Mouse (Mus musculus) testis, adult 2 months (tissue): ENCODE data around the gene Cmbl. TPM values are rescaled to one million over a fixed set of nuclear protein-coding genes. Genes with fewer than 3 reads are reported as not detected.
A peak's percentile ranks its signal among the peaks of the same experiment; 100 is the strongest.

Source experiments
- H3K27ac ChIP-seq: fragments of 200-500 bp; 2 replicates; pipeline ENCODE4 v1.5.1; 2012; ENCODE audit warnings: low read depth, low read length; ENCODE audit not compliant: control insufficient read depth, insufficient read depth
- H3K27me3 ChIP-seq: fragments of 200-500 bp; 2 replicates; pipeline ENCODE4 v1.6.1; 2012; ENCODE audit warnings: mild to moderate bottlenecking, low read length, moderate library complexity; ENCODE audit not compliant: control insufficient read depth, insufficient read depth
- H3K36me3 ChIP-seq: fragments of 200-500 bp; 2 replicates; pipeline ENCODE4 v1.6.1; 2012; ENCODE audit warnings: mild to moderate bottlenecking, low read length; ENCODE audit not compliant: control insufficient read depth, insufficient read depth
- H3K4me1 ChIP-seq: fragments of 200-500 bp; 2 replicates; pipeline ENCODE4 v1.6.1; 2012; ENCODE audit warnings: low read length; ENCODE audit not compliant: control insufficient read depth, insufficient read depth
- H3K4me3 ChIP-seq: fragments of 200-500 bp; 2 replicates; pipeline ENCODE4 v1.5.1; 2012; ENCODE audit warnings: low read depth, mild to moderate bottlenecking, low read length, moderate library complexity, mixed read lengths; ENCODE audit not compliant: control insufficient read depth
- CTCF ChIP-seq: fragments of 200-500 bp; IDR thresholded peaks from 2 replicates; pipeline ENCODE4 v1.5.1; 2012; ENCODE audit warnings: low read depth, mild to moderate bottlenecking, inconsistent platforms, low read length, moderate library complexity; ENCODE audit not compliant: control insufficient read depth, insufficient read depth, insufficient replicate concordance
- POLR2A ChIP-seq: fragments of 200-500 bp; IDR thresholded peaks from 2 replicates; pipeline ENCODE4 v1.6.1; 2012; ENCODE audit warnings: low read depth, mild to moderate bottlenecking, inconsistent platforms, low read length, moderate library complexity; ENCODE audit not compliant: control insufficient read depth
- polyA plus RNA-seq: library from polyadenylated mRNA; depleted of rRNA; stranded (reverse); fragments of >200 nt; gene quantifications from 2 replicates; pipeline ENCODE4 v1.2.3, GENCODE M21; 2012

Gene Cmbl
- polyA plus RNA-seq, 1 experiment = 12.8 TPM

DNA sequence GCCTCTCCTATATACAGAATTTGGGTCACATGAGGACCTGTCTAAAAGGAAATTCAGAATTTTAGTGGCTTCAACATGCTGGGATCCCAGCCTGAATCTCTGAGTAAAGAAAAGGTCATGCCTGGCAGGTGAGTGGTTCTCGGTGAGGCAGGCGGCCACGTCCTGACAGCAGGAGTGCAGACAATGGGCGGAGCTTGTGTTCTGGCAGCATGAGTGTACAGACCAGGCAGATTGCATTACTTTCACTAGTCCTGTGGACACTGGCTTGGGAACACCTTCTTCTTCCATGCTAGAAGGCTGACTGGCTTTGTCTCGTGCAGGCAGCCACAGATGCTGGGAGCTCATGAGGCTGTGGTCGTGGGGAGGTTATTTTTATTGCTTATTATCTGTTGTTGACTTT is 41.6 kb downstream of the Cmbl start:
- no peak for TF ChIP-seq CTCF
- H3K27ac ChIP-seq = no peak overlapping the region
- no peak overlapping the region for H3K4me3 ChIP-seq
- H3K36me3 ChIP-seq = no peaks in the 10 kb centered on the region
- H3K27me3 ChIP-seq = no peaks in the 10 kb centered on the region
- H3K4me1 ChIP-seq = peaks cover 3% of the 10 kb centered on the region

DNA sequence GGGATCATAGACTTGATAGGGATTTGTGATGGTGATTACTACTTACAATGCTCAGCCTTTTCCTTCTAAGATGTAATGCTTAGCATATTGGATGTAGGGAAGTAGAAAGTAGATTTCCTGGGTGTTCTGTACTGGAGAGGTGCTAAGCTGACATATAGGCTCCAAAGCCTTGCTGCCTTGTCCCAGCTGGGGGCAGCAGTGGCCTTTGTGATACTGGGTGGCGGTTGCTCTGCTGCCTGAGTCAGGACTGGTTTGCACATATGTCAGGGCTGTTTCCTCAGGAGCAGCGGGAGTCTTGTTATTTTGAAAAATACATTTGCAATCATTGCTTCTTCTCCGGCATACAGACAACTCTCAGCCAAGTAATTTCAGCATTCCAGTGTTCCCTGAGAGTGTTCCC is 45.8 kb downstream of the Cmbl start:
- no peaks in the 10 kb centered on the region for H3K27me3 ChIP-seq
- H3K4me1 ChIP-seq = no peaks in the 10 kb centered on the region
- TF ChIP-seq POLR2A (no peak), CTCF (peak; percentile 21; the same call in 1 of the 2 replicates)
- H3K4me3 ChIP-seq = no peak overlapping the region
- no peak overlapping the region for H3K27ac ChIP-seq
- H3K36me3 ChIP-seq = no peaks in the 10 kb centered on the region

DNA sequence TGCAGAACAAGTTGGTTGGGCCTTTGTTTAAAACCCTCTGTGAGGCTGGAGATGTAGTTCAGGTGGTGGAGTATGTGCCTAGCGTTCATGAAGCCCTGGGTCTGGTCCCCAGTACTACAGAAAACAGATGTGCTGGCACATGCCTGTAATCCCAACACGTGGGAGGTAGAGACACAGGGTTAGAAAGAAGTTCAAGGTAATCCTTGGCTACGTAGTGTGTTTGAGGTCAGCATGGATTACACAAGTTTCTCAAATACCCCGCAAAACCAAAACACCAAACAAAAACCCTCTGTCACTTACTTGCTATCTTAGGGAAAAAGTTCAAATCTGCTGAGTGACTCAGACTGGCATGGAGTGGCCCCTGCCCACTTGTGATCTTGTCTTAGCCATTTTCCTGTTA is 46.8 kb downstream of the Cmbl start:
- Histone ChIP-seq H3K4me1 (no peaks in the 10 kb centered on the region), H3K36me3 (no peaks in the 10 kb centered on the region), H3K4me3 (no peak overlapping the region), H3K27me3 (no peaks in the 10 kb centered on the region), H3K27ac (no peak overlapping the region)
- no peak for TF ChIP-seq POLR2A
- no peak for TF ChIP-seq CTCF

DNA sequence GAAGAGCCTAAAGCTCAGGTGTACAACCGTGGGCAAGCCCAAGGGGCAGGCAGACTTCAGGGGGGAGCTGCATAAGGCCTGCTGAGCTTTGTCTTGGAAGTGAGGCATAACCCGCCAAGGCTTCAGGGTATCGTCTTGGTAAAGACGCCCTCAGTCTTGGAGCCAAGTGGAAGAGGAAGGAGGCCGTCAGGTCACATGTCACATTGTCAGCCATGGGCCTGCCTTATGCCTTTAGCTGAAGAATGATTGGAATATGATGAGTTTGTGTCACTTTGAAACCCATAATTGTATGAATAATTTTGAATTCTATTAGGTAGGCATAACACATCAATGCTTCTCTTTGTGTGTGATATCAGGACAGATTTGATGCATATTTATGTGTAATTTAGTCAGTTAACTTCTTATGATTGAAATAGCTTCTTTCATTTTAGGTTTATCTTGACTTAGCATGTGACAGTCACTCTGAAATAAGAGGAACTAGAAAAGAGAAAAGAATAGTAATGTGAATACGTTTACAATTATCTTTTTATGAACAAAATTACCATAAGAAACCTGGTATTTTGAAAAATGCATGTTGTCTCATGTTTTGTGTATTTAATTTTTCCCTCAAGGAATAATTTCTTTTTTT is 48.8 kb downstream of the Cmbl start:
- no peak for TF ChIP-seq POLR2A
- Histone ChIP-seq H3K4me3 (no peak overlapping the region), H3K36me3 (no peaks in the 10 kb centered on the region), H3K27ac (no peak overlapping the region), H3K4me1 (no peaks in the 10 kb centered on the region), H3K27me3 (no peaks in the 10 kb centered on the region)

DNA sequence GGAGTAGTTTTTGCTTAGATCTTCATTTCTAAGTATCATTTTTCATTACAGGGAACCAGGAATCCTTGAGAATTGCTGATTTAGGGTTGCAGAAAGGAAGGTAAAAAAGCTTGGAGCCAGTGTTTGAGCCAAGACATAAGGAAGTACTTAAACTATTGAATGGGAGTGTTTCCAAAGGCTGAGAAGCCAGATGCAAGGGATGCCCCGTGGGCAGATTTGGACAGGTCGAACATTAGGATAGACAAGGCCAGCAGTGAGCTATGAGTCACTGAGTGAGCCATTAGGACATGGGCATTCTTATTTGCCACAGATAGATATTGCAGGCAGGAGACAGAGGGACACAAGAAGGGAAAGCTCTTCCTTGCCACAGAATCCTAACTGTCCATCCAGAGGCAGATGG is 49.5 kb downstream of the Cmbl start:
- no peaks in the 10 kb centered on the region for H3K27me3 ChIP-seq
- H3K4me3 ChIP-seq = no peak overlapping the region
- TF ChIP-seq CTCF (no peak), POLR2A (no peak)
- no peak overlapping the region for H3K27ac ChIP-seq
- no peaks in the 10 kb centered on the region for H3K36me3 ChIP-seq
- H3K4me1 ChIP-seq = no peaks in the 10 kb centered on the region

DNA sequence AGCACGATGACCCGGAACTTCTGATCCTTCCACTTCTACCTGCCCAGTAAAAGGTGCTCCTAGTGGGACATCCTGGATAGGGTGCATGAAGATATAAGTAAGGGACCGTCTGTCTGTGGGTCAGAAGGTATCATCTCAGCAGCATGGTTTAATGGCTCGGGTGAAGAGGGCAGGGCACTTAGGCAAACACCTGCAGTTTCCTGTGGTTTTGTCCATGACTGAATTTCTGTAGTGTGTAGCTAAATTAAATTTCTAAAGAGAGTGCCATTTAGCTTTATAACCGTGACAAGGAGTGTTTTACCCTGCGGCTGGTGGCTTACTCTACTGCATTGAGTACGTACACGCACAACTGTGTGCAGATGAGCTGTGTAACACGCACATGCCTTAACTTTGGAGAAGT is 52.1 kb downstream of the Cmbl start:
- Histone ChIP-seq H3K4me3 (no peak overlapping the region), H3K27me3 (no peaks in the 10 kb centered on the region), H3K27ac (no peak overlapping the region), H3K36me3 (no peaks in the 10 kb centered on the region), H3K4me1 (no peaks in the 10 kb centered on the region)
- TF ChIP-seq POLR2A (no peak), CTCF (no peak)

DNA sequence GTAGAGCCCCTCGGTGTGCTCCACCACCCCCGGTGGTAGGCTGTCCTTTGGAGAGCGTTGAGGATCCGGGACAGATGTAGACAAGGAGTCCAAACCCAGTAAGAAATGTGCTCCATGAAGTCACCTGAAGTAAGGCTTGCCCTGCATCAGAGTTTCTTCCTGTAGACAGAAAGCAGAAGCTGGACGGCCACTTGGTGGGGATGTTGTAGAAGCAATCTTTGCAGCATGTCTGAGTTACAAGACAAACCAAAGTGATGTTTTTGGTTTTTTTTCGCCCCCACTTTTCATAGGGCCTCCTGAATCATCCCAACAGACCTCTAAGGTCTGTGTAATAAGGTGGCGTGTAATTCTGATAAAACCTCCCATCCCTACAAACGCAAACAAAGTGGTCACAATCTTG is 54.3 kb downstream of the Cmbl start:
- Histone ChIP-seq H3K4me1 (no peaks in the 10 kb centered on the region), H3K4me3 (no peak overlapping the region), H3K36me3 (no peaks in the 10 kb centered on the region), H3K27ac (no peak overlapping the region), H3K27me3 (no peaks in the 10 kb centered on the region)
- no peak for TF ChIP-seq POLR2A
- no peak for TF ChIP-seq CTCF

DNA sequence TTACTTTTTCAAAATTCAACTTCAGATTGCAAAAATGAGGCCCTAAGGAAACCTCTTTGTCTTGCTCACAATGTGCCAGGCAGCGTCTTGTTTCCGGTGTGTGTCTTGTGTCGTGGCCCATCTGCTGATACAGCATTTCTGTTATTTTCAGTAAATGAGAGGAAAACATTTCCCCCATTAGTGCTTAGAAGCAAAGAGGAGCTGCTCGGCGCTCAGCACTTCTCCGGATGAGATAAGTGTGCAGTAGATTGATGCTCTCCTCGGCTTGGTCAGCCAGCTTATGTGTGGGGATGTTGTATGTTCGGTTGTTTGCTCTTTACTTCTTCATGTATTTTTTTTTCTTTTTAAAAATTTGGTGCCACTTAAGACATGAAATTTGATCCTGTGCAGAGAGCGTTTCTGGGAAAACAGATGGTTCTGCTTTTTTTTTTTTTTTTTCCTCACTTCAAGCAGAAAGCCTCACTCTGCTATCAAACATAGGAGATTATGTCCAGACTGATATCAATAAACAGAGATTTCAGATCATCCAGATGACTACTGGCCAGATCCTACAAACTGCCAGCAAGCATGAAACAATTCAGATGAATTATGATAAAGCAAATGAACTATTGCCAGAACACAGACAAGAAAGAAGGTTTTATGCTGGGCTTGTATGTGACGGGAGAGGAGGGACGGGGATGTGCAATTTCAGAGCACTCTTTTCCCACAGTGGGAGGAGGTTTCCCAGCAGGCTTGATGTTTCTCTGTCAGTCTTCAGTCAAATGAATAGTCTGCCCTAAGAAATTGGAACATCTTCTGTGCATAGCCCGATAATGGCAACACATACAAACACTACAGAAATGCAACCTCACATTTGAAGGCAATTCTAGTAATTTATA is 62.3 kb downstream of the Cmbl start:
- Histone ChIP-seq H3K27ac (no peak overlapping the region), H3K4me1 (no peaks in the 10 kb centered on the region), H3K4me3 (no peak overlapping the region), H3K36me3 (no peaks in the 10 kb centered on the region), H3K27me3 (no peaks in the 10 kb centered on the region)
- TF ChIP-seq POLR2A (no peak), CTCF (no peak)
